Mouse (Mus musculus) embryonic facial prominence, embryonic 11.5 days (tissue): ENCODE data around the gene 2310061N02Rik. TPM values are rescaled to one million over a fixed set of nuclear protein-coding genes. Genes with fewer than 3 reads are reported as not detected.
A peak's percentile ranks its signal among the peaks of the same experiment; 100 is the strongest.

Experiments used
- ATAC-seq: fragments of 200-750 bp; cut with Nextera tagmentation; replicated peaks from 2 replicates; pipeline ENCODE4 v1.8.0; 2017; ENCODE audit warnings: low read depth; ENCODE audit not compliant: insufficient number of reproducible peaks, low FRiP score, low TSS enrichment
- DNase-seq: peaks from one replicate; pipeline ENCODE4 v3.0.0-alpha.2; 2015; ENCODE audit warnings: low spot score
- H3K27ac ChIP-seq: fragments of 300-500 bp; sonication (generic); replicated peaks from 2 replicates; pipeline ENCODE4 v1.5.1; 2014; ENCODE audit warnings: mild to moderate bottlenecking, low read depth, low read length, control low read depth
- H3K27me3 ChIP-seq: fragments of 300-500 bp; sonication (generic); 2 replicates; pipeline ENCODE4 v1.6.1; 2014; ENCODE audit warnings: mild to moderate bottlenecking, low read length, moderate library complexity, mixed read lengths; ENCODE audit not compliant: control insufficient read depth, insufficient read depth
- H3K36me3 ChIP-seq: fragments of 300-500 bp; sonication (generic); replicated peaks from 2 replicates; pipeline ENCODE4 v1.6.1; 2014; ENCODE audit warnings: low read depth, mild to moderate bottlenecking, low read length, moderate library complexity, mixed read lengths; ENCODE audit not compliant: control insufficient read depth, insufficient read depth
- H3K4me1 ChIP-seq: fragments of 300-500 bp; sonication (generic); 2 replicates; pipeline ENCODE4 v1.6.1; 2014; ENCODE audit warnings: low read length, mixed read lengths; ENCODE audit not compliant: control insufficient read depth, insufficient read depth
- H3K4me2 ChIP-seq: fragments of 300-500 bp; sonication (generic); 2 replicates; pipeline ENCODE4 v1.6.1; 2014; ENCODE audit warnings: low read depth, mild to moderate bottlenecking, control low read depth, low read length, moderate library complexity
- H3K4me3 ChIP-seq: fragments of 300-500 bp; sonication (generic); 2 replicates; pipeline ENCODE4 v1.5.1; 2014; ENCODE audit warnings: low read depth, low read length, control low read depth
- H3K9ac ChIP-seq: fragments of 300-500 bp; sonication (generic); replicated peaks from 2 replicates; pipeline ENCODE4 v1.6.1; 2014; ENCODE audit warnings: mild to moderate bottlenecking, control low read depth, low read length
- H3K9me3 ChIP-seq: fragments of 300-500 bp; sonication (generic); replicated peaks from 2 replicates; pipeline ENCODE4 v1.6.1; 2016; ENCODE audit warnings: mild to moderate bottlenecking, low read length, inconsistent platforms, mixed read lengths; ENCODE audit not compliant: control insufficient read depth
- WGBS: fragments of 180-500 bp; shearing (Covaris S2); extraction: QIAGEN DNeasy Blood & Tissue Kit; methylation state at CpG from one replicate; pipeline ENCODE4 v1.1.7; 2014; 5-methylcytosine and 5-hydroxymethylcytosine counted together
- polyA plus RNA-seq: library from polyadenylated mRNA; unstranded; fragments of >200 nt; fragmentation: Nextera tagmentation; extraction: Ambion mirVana; gene quantifications from 2 replicates; pipeline ENCODE4 v1.2.1, GENCODE M21; 2014

2310061N02Rik gene
- polyA plus RNA-seq, 1 experiment from 2014 or later: not detected

GRCm38 (mm10) chr16:88711245-88711644, 3.5 kb upstream of the 2310061N02Rik start:
- 79% methylated on average over 6 of the region's 6 CpGs for WGBS
- no peaks in the 10 kb centered on the region for H3K36me3 ChIP-seq

GRCm38 (mm10) chr16:88710757-88711156, 3.0 kb upstream of the 2310061N02Rik start:
- Histone ChIP-seq H3K4me2 (no peak overlapping the region), H3K4me3 (no peak overlapping the region), H3K9me3 (no peaks in the 10 kb centered on the region), H3K27ac (no peak overlapping the region), H3K27me3 (no peaks in the 10 kb centered on the region), H3K4me1 (no peaks in the 10 kb centered on the region), H3K36me3 (no peaks in the 10 kb centered on the region), H3K9ac (no peak overlapping the region)
- no peak for ATAC-seq
- 80% methylated on average over 4 of the region's 4 CpGs for WGBS
- DNase-seq: no peak

More at GRCm38 (mm10) chr16:88711245-88711644, 3.5 kb upstream of the 2310061N02Rik start:
- Histone ChIP-seq H3K9ac (no peak overlapping the region), H3K9me3 (no peaks in the 10 kb centered on the region), H3K4me1 (no peaks in the 10 kb centered on the region), H3K27me3 (no peaks in the 10 kb centered on the region), H3K27ac (no peak overlapping the region), H3K4me2 (no peak overlapping the region), H3K4me3 (no peak overlapping the region)
- ATAC-seq (no peak), DNase-seq (no peak)

GRCm38 (mm10) chr16:88701072-88701864, 6.5 kb downstream of the 2310061N02Rik start:
- Histone ChIP-seq H3K4me1 (no peaks in the 10 kb centered on the region), H3K27me3 (no peaks in the 10 kb centered on the region), H3K36me3 (no peaks in the 10 kb centered on the region), H3K4me2 (no peak overlapping the region), H3K4me3 (no peak overlapping the region), H3K27ac (no peak overlapping the region), H3K9me3 (no peaks in the 10 kb centered on the region), H3K9ac (no peak overlapping the region)
- DNase-seq (peak; percentile 30), ATAC-seq (no peak)
- 30% methylated on average over 4 of the region's 4 CpGs for WGBS

GRCm38 (mm10) chr16:88696256-88696655, 11.5 kb downstream of the 2310061N02Rik start:
- Histone ChIP-seq H3K36me3 (no peaks in the 10 kb centered on the region), H3K4me3 (no peak overlapping the region), H3K4me2 (no peak overlapping the region), H3K27ac (no peak overlapping the region), H3K27me3 (no peaks in the 10 kb centered on the region), H3K4me1 (no peaks in the 10 kb centered on the region), H3K9ac (no peak overlapping the region), H3K9me3 (no peaks in the 10 kb centered on the region)
- ATAC-seq: no peak
- no peak for DNase-seq
- 77% methylated on average over 4 of the region's 4 CpGs for WGBS

DNA sequence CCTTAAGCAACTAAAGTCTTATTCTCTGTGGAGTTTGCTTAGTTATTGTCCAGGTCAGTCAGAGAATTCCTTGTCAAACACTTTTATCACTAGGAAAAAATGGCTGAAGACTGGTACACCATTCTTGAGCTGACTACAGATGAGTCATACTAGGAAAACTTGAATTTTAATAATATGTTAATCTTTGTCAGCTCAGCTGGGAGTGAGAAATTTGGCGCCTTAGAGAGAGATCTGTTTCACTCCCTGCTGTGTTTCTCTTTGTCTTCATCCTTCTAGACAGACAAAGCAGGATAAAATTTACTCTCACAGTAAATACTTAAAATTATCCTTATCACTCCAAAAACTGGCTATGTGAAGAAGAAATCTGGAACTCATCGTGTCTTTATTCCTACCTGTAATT, 26.5 kb downstream of the 2310061N02Rik start:
- H3K4me1 ChIP-seq: no peaks in the 10 kb centered on the region
- no peak overlapping the region for H3K4me3 ChIP-seq
- DNase-seq: no peak
- H3K27me3 ChIP-seq: no peaks in the 10 kb centered on the region
- no peak overlapping the region for H3K27ac ChIP-seq
- WGBS: 59% methylated on average over 2 of the region's 2 CpGs
- no peak overlapping the region for H3K9ac ChIP-seq
- ATAC-seq: no peak
- no peak overlapping the region for H3K4me2 ChIP-seq
- H3K36me3 ChIP-seq: no peaks in the 10 kb centered on the region
- no peaks in the 10 kb centered on the region for H3K9me3 ChIP-seq

DNA sequence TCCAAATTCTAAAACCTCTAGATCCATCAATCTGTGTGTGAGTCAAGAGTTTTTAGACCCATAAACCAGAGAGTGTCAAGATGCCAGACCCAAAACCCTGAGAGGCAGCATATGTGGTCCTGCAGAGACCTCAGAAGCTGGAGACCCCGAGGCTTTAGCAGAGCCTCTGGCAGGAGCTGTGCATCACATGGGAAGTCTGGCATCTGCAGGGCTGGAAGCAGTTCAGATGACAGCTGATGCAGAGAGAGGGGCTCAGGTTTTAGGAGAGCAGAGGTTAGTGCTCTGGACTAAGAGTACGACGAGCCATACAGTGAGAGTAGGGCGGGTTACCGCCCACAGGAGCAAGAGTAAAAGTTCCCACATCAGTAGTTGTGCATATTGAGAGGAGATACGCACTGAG, 28.7 kb downstream of the 2310061N02Rik start:
- Histone ChIP-seq H3K4me3 (no peak overlapping the region), H3K4me2 (no peak overlapping the region), H3K9me3 (no peaks in the 10 kb centered on the region), H3K27me3 (no peaks in the 10 kb centered on the region), H3K27ac (no peak overlapping the region), H3K4me1 (no peaks in the 10 kb centered on the region), H3K36me3 (no peaks in the 10 kb centered on the region), H3K9ac (no peak overlapping the region)
- DNase-seq (no peak), ATAC-seq (no peak)
- 75% methylated on average over 6 of the region's 6 CpGs for WGBS

- ATAC-seq (no peak), DNase-seq (no peak)
- WGBS: 93% methylated on average over 4 of the region's 4 CpGs
- H3K4me1 ChIP-seq: no peaks in the 10 kb centered on the region
- H3K27me3 ChIP-seq: no peaks in the 10 kb centered on the region
- H3K36me3 ChIP-seq: no peaks in the 10 kb centered on the region
- no peak within 1 kb of the TSS for H3K4me3 ChIP-seq
- H3K27ac ChIP-seq: no peak within 1 kb of the TSS
- H3K4me2 ChIP-seq: no peak within 1 kb of the TSS
- no peak within 1 kb of the TSS for H3K9ac ChIP-seq
- no peaks in the 10 kb centered on the region for H3K9me3 ChIP-seq
These were observed 36.2 kb downstream of the 2310061N02Rik start, which contains the start of gene Krtap27-1 for GRCm38 (mm10) chr16:88671571-88671970. Krtap27-1 (minus strand) TSS chr16:88671671.

- no peak overlapping the region for H3K4me2 ChIP-seq
- H3K4me1 ChIP-seq: no peaks in the 10 kb centered on the region
- H3K4me3 ChIP-seq: no peak overlapping the region
- 57% methylated on average over 1 of the region's 1 CpGs for WGBS
- ATAC-seq (no peak), DNase-seq (peak; percentile 12)
- no peak overlapping the region for H3K9ac ChIP-seq
- no peaks in the 10 kb centered on the region for H3K27me3 ChIP-seq
- H3K36me3 ChIP-seq: no peaks in the 10 kb centered on the region
- no peaks in the 10 kb centered on the region for H3K9me3 ChIP-seq
- no peak overlapping the region for H3K27ac ChIP-seq
These were observed 50.3 kb downstream of the 2310061N02Rik start for GRCm38 (mm10) chr16:88657426-88657825.
